Mouse (Mus musculus): ENCODE data around the gene Kcnb1. TPM values are rescaled to one million over a fixed set of nuclear protein-coding genes. Genes with fewer than 3 reads are reported as not detected.

Kcnb1 gene
- polyA plus RNA-seq, 1 experiment = not detected

GRCm38 (mm10) chr2:167086836-167087235, 103.1 kb downstream of the Kcnb1 start:
- Histone ChIP-seq H3K27me3 (ENCODE audit: control insufficient read depth) (0 out of 2 replicates have a peak, but pooled peaks cover under 1% of the 10 kb centered on the region), H3K36me3 (ENCODE audit: control insufficient read depth) (no peaks in the 10 kb centered on the region), H3K9me3 (ENCODE audit: control insufficient read depth, low read length) (no peaks in the 10 kb centered on the region), H3K4me3 (replicated peaks) (no peak overlapping the region), H3K4me1 (ENCODE audit: control insufficient read depth) (no peaks in the 10 kb centered on the region)
- TF ChIP-seq GATA1 (IDR thresholded peaks at IDR 0.05; ENCODE audit: low read length) (no peak), TAL1 (IDR thresholded peaks at IDR 0.05; ENCODE audit: low read length) (no peak)

GRCm38 (mm10) chr2:167086092-167086491, 103.9 kb downstream of the Kcnb1 start:
- TF ChIP-seq GATA1 (IDR thresholded peaks at IDR 0.05; ENCODE audit: low read length) (no peak), TAL1 (IDR thresholded peaks at IDR 0.05; ENCODE audit: low read length) (no peak)
- H3K4me1 ChIP-seq (ENCODE audit: control insufficient read depth) = no peaks in the 10 kb centered on the region
- peaks cover 2% of the 10 kb centered on the region; the same call in 1 of the 2 replicates for H3K27me3 ChIP-seq (ENCODE audit: control insufficient read depth)
- no peaks in the 10 kb centered on the region for H3K36me3 ChIP-seq (ENCODE audit: control insufficient read depth)
- no peaks in the 10 kb centered on the region for H3K9me3 ChIP-seq (ENCODE audit: control insufficient read depth, low read length)
- H3K4me3 ChIP-seq (replicated peaks) = no peak overlapping the region

GRCm38 (mm10) chr2:167081639-167082038, 108.3 kb downstream of the Kcnb1 start:
- no peaks in the 10 kb centered on the region for H3K36me3 ChIP-seq (ENCODE audit: control insufficient read depth)
- no peak for TF ChIP-seq GATA1 (IDR thresholded peaks at IDR 0.05; ENCODE audit: low read length)
- no peak for TF ChIP-seq TAL1 (IDR thresholded peaks at IDR 0.05; ENCODE audit: low read length)
- no peaks in the 10 kb centered on the region for H3K9me3 ChIP-seq (ENCODE audit: control insufficient read depth, low read length)
- no peaks in the 10 kb centered on the region for H3K4me1 ChIP-seq (ENCODE audit: control insufficient read depth)
- peaks cover 2% of the 10 kb centered on the region for H3K27me3 ChIP-seq (ENCODE audit: control insufficient read depth)
- no peak overlapping the region for H3K4me3 ChIP-seq (replicated peaks)

GRCm38 (mm10) chr2:167081135-167081534, 108.8 kb downstream of the Kcnb1 start:
- H3K27me3 ChIP-seq (ENCODE audit: control insufficient read depth) = peaks cover 2% of the 10 kb centered on the region
- H3K4me3 ChIP-seq (replicated peaks) = no peak overlapping the region
- H3K36me3 ChIP-seq (ENCODE audit: control insufficient read depth) = no peaks in the 10 kb centered on the region

GRCm38 (mm10) chr2:167080387-167080786, 109.6 kb downstream of the Kcnb1 start:
- no peak for TF ChIP-seq TAL1 (IDR thresholded peaks at IDR 0.05; ENCODE audit: low read length)
- TF ChIP-seq GATA1 (IDR thresholded peaks at IDR 0.05; ENCODE audit: low read length) = no peak
- Histone ChIP-seq H3K9me3 (ENCODE audit: control insufficient read depth, low read length) (no peaks in the 10 kb centered on the region), H3K36me3 (ENCODE audit: control insufficient read depth) (no peaks in the 10 kb centered on the region), H3K4me3 (replicated peaks) (no peak overlapping the region), H3K4me1 (ENCODE audit: control insufficient read depth) (no peaks in the 10 kb centered on the region), H3K27me3 (ENCODE audit: control insufficient read depth) (peaks cover 2% of the 10 kb centered on the region)

More at GRCm38 (mm10) chr2:167081135-167081534, 108.8 kb downstream of the Kcnb1 start:
- Histone ChIP-seq H3K9me3 (ENCODE audit: control insufficient read depth, low read length) (no peaks in the 10 kb centered on the region), H3K4me1 (ENCODE audit: control insufficient read depth) (no peaks in the 10 kb centered on the region)
- TF ChIP-seq GATA1 (IDR thresholded peaks at IDR 0.05; ENCODE audit: low read length) (no peak), TAL1 (IDR thresholded peaks at IDR 0.05; ENCODE audit: low read length) (no peak)

GRCm38 (mm10) chr2:167079535-167080257, 110.3 kb downstream of the Kcnb1 start:
- no peaks in the 10 kb centered on the region for H3K4me1 ChIP-seq (ENCODE audit: control insufficient read depth)
- TF ChIP-seq GATA1 (IDR thresholded peaks at IDR 0.05; ENCODE audit: low read length) = no peak
- no peaks in the 10 kb centered on the region for H3K36me3 ChIP-seq (ENCODE audit: control insufficient read depth)
- peaks cover 6% of the 10 kb centered on the region for H3K9me3 ChIP-seq (ENCODE audit: control insufficient read depth, low read length)
- H3K4me3 ChIP-seq (replicated peaks) = no peak overlapping the region
- peaks cover 2% of the 10 kb centered on the region for H3K27me3 ChIP-seq (ENCODE audit: control insufficient read depth)

- no peaks in the 10 kb centered on the region for H3K4me1 ChIP-seq (ENCODE audit: control insufficient read depth)
- H3K4me3 ChIP-seq (replicated peaks) = no peak overlapping the region
- no peaks in the 10 kb centered on the region for H3K36me3 ChIP-seq (ENCODE audit: control insufficient read depth)
- H3K9me3 ChIP-seq (ENCODE audit: control insufficient read depth, low read length) = peaks cover 6% of the 10 kb centered on the region
- H3K27me3 ChIP-seq (ENCODE audit: control insufficient read depth) = peaks cover 2% of the 10 kb centered on the region
- TF ChIP-seq GATA1 (IDR thresholded peaks at IDR 0.05; ENCODE audit: low read length) = no peak
- TF ChIP-seq TAL1 (IDR thresholded peaks at IDR 0.05; ENCODE audit: low read length) = no peak
These were observed 110.9 kb downstream of the Kcnb1 start for GRCm38 (mm10) chr2:167078931-167079495.

GRCm38 (mm10) chr2:167078486-167078885, 111.5 kb downstream of the Kcnb1 start:
- Histone ChIP-seq H3K27me3 (ENCODE audit: control insufficient read depth) (peaks cover 2% of the 10 kb centered on the region), H3K4me1 (ENCODE audit: control insufficient read depth) (no peaks in the 10 kb centered on the region), H3K4me3 (replicated peaks) (no peak overlapping the region), H3K36me3 (ENCODE audit: control insufficient read depth) (no peaks in the 10 kb centered on the region), H3K9me3 (ENCODE audit: control insufficient read depth, low read length) (peaks cover 6% of the 10 kb centered on the region)
- TF ChIP-seq TAL1 (IDR thresholded peaks at IDR 0.05; ENCODE audit: low read length) (no peak), GATA1 (IDR thresholded peaks at IDR 0.05; ENCODE audit: low read length) (no peak)

GRCm38 (mm10) chr2:167077199-167077962, 112.6 kb downstream of the Kcnb1 start:
- TF ChIP-seq TAL1 (IDR thresholded peaks at IDR 0.05; ENCODE audit: low read length) = no peak
- peaks cover under 1% of the 10 kb centered on the region for H3K4me1 ChIP-seq (ENCODE audit: control insufficient read depth)
- H3K36me3 ChIP-seq (ENCODE audit: control insufficient read depth) = no peaks in the 10 kb centered on the region
- H3K27me3 ChIP-seq (ENCODE audit: control insufficient read depth) = peaks cover 2% of the 10 kb centered on the region
- peaks cover 6% of the 10 kb centered on the region for H3K9me3 ChIP-seq (ENCODE audit: control insufficient read depth, low read length)
- no peak overlapping the region for H3K4me3 ChIP-seq (replicated peaks)

Measured in erythroblast, embryonic 14.5 days (primary cell).